Mouse (Mus musculus): ENCODE measurements around the gene Gm19935.

Gm19935 gene

GRCm38 (mm10) chr8:90839725-90840714, 22.8 kb upstream of the Gm19935 start:
- TF ChIP-seq GATA4 (IDR thresholded peaks at IDR 0.05; ENCODE audit: insufficient replicate concordance, low read length) = no peak

- no peak for TF ChIP-seq GATA4 (IDR thresholded peaks at IDR 0.05; ENCODE audit: insufficient replicate concordance, low read length)
Observed at GRCm38 (mm10) chr8:90837440-90837839, 20.2 kb upstream of the Gm19935 start.

- no peak for TF ChIP-seq GATA4 (IDR thresholded peaks at IDR 0.05; ENCODE audit: insufficient replicate concordance, low read length)
Observed at GRCm38 (mm10) chr8:90834321-90834672, 17.1 kb upstream of the Gm19935 start.

- no peak for TF ChIP-seq GATA4 (IDR thresholded peaks at IDR 0.05; ENCODE audit: insufficient replicate concordance, low read length)
Observed at GRCm38 (mm10) chr8:90833628-90834320, 16.6 kb upstream of the Gm19935 start.

GRCm38 (mm10) chr8:90832576-90833289, 15.5 kb upstream of the Gm19935 start:
- TF ChIP-seq GATA4 (IDR thresholded peaks at IDR 0.05; ENCODE audit: insufficient replicate concordance, low read length) = peak; percentile 21; the same call in 1 of the 2 replicates

- TF ChIP-seq GATA4 (IDR thresholded peaks at IDR 0.05; ENCODE audit: insufficient replicate concordance, low read length) = no peak
Observed at GRCm38 (mm10) chr8:90830980-90831379, 13.8 kb upstream of the Gm19935 start.

- no peak for TF ChIP-seq GATA4 (IDR thresholded peaks at IDR 0.05; ENCODE audit: insufficient replicate concordance, low read length)
Observed at GRCm38 (mm10) chr8:90829825-90830224, 12.6 kb upstream of the Gm19935 start.

GRCm38 (mm10) chr8:90828987-90829740, 12.0 kb upstream of the Gm19935 start:
- no peak for TF ChIP-seq GATA4 (IDR thresholded peaks at IDR 0.05; ENCODE audit: insufficient replicate concordance, low read length)

- TF ChIP-seq GATA4 (IDR thresholded peaks at IDR 0.05; ENCODE audit: insufficient replicate concordance, low read length) = peak; percentile 4; the same call in 1 of the 2 replicates
Observed at GRCm38 (mm10) chr8:90828181-90828986, 11.2 kb upstream of the Gm19935 start, which contains the start of gene Chd9. Chd9 (plus strand) TSS chr8:90828352.

GRCm38 (mm10) chr8:90825459-90825871, 8.3 kb upstream of the Gm19935 start:
- no peak for TF ChIP-seq GATA4 (IDR thresholded peaks at IDR 0.05; ENCODE audit: insufficient replicate concordance, low read length)

GRCm38 (mm10) chr8:90822443-90822842, 5.2 kb upstream of the Gm19935 start:
- TF ChIP-seq GATA4 (IDR thresholded peaks at IDR 0.05; ENCODE audit: insufficient replicate concordance, low read length) = no peak

- no peak for TF ChIP-seq GATA4 (IDR thresholded peaks at IDR 0.05; ENCODE audit: insufficient replicate concordance, low read length)
Observed at GRCm38 (mm10) chr8:90820321-90820696, 3.1 kb upstream of the Gm19935 start.

- no peak for TF ChIP-seq GATA4 (IDR thresholded peaks at IDR 0.05; ENCODE audit: insufficient replicate concordance, low read length)
Observed at GRCm38 (mm10) chr8:90819561-90820320, 2.5 kb upstream of the Gm19935 start.
